Mouse (Mus musculus) liver, embryonic 14.5 days (tissue): ENCODE measurements around the gene Paqr7.

Experiments
- CTCF ChIP-seq: IDR thresholded peaks from 2 replicates; pipeline ENCODE4 v1.5.1; 2016; ENCODE audit warnings: antibody characterized with exemption, low read depth, control low read depth
- EP300 ChIP-seq: IDR thresholded peaks from 2 replicates; pipeline ENCODE4 v1.6.1; 2016; ENCODE audit warnings: antibody characterized with exemption, low read depth

DNA sequence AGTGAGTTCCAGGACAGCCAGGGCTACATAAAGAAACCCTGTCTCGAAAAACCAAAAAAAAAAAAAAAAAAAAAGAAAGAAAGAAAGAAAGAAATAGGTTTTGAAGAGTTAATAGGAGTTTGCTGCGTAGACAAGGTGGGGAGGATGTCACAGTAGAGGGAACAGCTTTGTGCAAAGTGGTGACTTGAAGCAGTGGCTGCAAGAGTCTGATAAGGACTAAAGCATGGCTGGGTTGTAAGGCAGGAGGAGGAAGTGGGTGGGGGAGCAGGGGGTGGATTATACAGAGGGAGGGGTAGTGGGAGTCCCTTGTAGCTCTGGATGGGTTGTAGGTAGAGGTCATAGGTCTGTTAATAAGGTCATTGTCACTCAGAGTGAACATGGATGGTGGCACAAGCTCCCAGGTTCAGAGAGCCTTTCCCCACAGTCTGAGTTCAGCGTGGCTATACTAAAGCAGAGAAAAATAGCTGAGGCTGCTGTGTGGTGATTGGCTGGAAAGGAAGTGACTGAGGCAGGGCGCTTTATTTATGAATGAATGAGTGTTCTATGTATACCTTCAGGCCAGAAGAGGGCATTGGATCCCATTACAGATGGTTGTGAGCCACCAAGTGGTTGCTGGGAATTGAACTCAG is 9.6 kb downstream of the Paqr7 start:
- peak; percentile 18; the same call in 1 of the 2 replicates for TF ChIP-seq CTCF
- TF ChIP-seq EP300, result peak; percentile 79
